Mouse (Mus musculus): ENCODE measurements around the gene Nkx1-2.
A peak's percentile ranks its signal among the peaks of the same experiment; 100 is the strongest.

Gene Nkx1-2

DNA sequence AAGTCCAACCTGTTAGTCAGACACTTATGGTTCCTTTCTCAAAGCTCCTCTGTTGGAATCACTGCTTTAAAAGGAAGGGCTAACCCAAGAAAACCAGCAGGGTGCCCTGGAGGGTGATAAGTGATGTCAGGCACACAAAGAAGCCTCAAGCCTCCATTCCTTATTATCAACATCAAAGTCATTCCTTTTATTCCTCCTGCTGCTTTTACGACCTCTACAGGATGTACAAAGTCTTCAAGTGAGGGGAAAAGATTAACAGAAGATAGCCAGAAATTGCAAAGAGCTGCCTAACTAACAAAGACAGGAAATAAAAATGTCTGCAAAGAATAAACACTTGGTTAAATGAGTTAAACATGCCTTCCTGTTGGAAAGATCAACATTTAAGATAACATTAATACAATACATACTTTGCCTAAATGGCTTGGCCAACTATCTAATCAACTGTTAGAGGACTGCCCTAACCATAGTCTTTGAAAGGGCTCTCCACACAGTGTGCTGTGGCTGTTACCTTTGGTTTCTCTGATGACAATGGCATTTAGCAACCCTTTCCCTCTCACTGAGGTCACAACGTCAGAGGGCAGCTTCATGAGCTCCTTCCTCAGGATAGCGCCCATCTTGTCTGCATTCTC lies 40.2 kb downstream of the Nkx1-2 start:
- no peak for DNase-seq

DNA sequence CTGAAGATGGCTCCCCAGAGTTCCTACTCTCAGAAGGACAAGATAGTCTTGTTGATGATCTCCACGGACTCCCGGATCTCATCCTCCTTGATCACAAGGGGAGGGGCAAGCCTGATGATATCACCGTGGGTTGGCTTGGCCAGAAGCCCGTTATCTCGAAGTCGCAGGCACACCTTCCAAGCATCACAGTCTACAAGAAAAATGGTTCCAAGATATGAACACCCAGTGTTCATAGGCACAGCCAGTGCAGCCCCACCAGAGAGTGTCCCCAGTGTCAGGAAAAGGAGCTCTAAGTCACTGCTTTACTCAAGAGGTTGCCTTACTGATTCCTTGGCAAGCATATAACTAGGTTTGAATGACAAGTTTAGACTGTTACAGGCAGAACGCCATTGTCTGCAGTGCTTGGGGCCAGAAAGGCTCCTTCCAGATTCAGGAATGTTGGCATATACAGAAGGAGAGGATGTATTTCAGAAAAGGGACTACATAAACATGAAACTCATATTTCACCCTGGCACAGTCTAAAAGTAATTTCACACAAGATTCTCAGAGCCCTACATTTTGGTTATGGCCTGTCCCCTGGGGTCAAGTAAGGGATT lies 41.2 kb downstream of the Nkx1-2 start:
- DNase-seq: no peak

GRCm38 (mm10) chr7:132556575-132556974 lies 42.9 kb downstream of the Nkx1-2 start:
- DNase-seq: no peak

- no peak for DNase-seq
Observed at GRCm38 (mm10) chr7:132555911-132556310, 43.5 kb downstream of the Nkx1-2 start.

DNA sequence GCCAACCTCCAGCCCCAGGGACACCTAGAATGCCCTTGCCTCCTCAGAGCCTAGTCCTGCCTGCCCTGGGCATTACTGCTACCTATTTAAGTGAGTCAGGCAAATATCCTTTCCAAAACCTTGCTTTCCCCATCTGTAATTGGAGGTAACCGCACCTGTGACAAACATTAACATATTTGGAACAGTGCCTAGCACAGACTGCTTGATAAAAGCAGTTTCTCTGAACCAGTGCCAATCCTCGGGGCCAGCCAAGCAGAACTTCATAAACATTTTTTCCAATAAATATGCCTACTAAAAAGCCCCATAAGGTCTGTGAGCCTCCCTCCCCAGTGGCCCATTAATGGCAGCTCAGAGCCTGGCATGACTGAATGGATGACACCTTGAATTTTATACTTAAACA lies 45.3 kb downstream of the Nkx1-2 start:
- no peak for DNase-seq

DNA sequence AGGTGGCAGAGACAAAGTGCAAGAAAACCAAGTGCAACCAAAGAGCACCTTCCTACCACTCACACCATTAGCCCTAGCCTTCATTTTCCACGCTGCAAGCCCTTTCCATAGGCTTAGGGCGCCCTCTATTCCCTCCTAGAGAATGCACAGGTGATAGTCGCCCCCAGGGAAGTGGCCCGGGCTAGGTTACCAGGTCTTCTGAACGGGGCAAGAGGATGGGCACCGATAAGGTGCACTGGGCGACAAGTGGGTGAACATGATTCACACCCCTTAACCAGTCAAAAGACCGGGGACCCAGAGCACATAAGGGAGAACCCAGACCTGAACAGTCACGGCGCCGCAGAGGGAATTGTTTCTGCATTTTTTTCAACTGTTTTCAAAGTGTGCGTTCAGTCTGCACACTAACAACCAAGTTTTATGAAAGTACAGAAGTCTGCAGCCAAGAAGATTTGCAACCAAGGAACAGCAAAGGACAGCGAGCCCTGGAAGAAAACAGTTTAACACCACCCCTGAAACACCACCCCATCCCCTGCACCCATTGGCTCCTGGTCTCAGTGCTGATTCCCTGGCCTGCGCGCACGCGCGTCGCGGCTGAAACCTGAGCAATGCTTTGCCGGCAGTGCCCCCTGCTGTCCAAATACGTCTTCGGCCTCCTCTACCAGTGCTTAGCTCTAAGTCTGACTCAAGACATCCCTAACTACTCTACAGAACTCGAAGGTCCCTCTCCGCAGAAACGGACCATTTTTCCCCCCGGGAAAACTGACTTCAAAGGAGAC lies 47.9 kb downstream of the Nkx1-2 start:
- peak; percentile 92 for DNase-seq

DNA sequence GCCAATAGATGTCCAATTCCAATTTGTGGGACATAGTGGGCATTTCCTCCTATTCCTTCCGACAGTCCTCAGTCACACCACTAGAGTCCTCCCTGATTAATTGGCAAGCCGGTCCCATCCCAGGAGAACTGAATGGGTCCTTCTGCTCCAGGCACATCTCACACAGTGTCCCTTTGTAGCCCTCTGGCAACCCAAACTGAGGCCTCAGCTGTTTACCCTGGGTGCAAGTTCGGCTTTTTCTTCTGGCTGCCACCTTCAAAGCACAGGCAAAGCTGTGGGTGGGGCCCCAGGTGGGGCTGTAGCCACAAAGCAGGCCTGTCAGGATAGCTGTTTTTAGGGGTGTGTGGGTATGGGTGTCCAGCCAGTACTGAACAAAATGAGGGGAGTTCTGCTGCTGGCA lies 52.3 kb downstream of the Nkx1-2 start:
- no peak for DNase-seq

Data from cerebellum, adult 11-12 months (tissue).